Mouse (Mus musculus): ENCODE data around the gene Smg6. TPM values are rescaled to one million over a fixed set of nuclear protein-coding genes. Genes with fewer than 3 reads are reported as not detected.

The Smg6 gene
- polyA plus RNA-seq, 1 experiment from 2014 or later, result 19.2 TPM

DNA sequence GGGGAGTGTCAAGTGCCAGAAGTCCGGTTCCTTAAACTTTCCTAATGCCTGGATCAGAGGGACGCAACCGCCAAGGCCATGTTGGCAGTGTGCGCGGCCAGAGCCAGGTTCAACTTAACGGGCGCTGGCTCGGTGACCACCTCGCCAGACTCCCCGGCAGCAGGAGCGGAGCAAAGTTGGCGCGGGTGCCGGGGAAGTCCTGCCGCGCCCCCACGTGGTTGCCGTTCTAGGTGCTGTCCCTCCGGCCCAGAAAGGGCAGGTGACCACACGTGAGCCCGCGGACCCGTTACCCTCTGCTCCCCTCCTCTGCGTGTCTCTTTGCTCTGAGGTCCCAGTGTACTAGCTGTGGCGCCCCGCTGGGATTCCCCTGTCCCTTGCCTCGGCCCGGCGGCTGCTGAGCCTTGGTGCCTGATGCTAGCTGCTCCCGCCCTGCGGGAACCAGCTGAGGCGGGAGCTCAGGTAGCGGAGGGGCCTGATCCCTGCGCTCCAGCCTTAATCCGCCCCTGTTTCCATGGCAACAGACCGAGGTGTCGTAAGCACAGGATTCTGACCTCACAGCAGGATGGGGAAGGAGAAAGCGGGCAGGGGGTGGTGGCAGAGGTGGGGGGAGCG lies 269.3 kb downstream of the Smg6 start:
- H3K27me3 ChIP-seq (replicated peaks; ENCODE audit: control insufficient read depth, insufficient read depth, low read length), result peaks cover 43% of the 10 kb centered on the region
- no peak overlapping the region for H3K27ac ChIP-seq (ENCODE audit: low read length)
- H3K9me3 ChIP-seq (ENCODE audit: control insufficient read depth, low read length), result no peaks in the 10 kb centered on the region
- ATAC-seq, result no peak
- H3K4me1 ChIP-seq (replicated peaks; ENCODE audit: control insufficient read depth, insufficient read depth, low read length), result peaks cover 33% of the 10 kb centered on the region
- peak overlapping the region; percentile 12 for H3K9ac ChIP-seq (replicated peaks; ENCODE audit: low read depth, low read length)
- peak overlapping the region; percentile 58 for H3K4me3 ChIP-seq (replicated peaks; ENCODE audit: low read length)
- peak overlapping the region; percentile 72 for H3K4me2 ChIP-seq (ENCODE audit: low read length)
- WGBS, result under 1% methylated on average over 37 of the region's 39 CpGs
- no peaks in the 10 kb centered on the region for H3K36me3 ChIP-seq (ENCODE audit: control insufficient read depth, insufficient read depth)

DNA sequence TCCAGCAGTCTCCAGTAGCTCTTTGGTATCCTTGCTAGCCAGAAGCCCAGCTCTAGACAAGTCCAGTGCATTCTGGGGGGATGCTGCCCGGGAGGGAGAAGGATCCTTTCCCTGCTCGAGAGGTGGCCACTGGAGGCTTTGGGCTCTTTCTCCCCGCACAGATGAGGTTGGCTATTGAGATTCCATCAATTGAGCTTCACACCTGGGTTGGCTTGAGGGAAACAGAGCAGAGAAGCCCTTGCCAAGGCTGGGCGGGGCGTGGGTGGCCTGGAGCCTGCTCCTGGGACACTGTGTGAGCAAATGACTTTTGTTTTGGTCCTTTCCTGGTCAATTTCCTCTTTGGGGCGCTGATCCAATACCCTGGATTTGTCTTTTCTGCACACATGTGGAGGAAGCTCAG lies 270.5 kb downstream of the Smg6 start:
- Histone ChIP-seq H3K4me1 (replicated peaks; ENCODE audit: control insufficient read depth, insufficient read depth, low read length) (peaks cover 28% of the 10 kb centered on the region), H3K27me3 (replicated peaks; ENCODE audit: control insufficient read depth, insufficient read depth, low read length) (peaks cover 43% of the 10 kb centered on the region), H3K9ac (replicated peaks; ENCODE audit: low read depth, low read length) (no peak overlapping the region), H3K27ac (ENCODE audit: low read length) (no peak overlapping the region), H3K36me3 (ENCODE audit: control insufficient read depth, insufficient read depth) (no peaks in the 10 kb centered on the region), H3K9me3 (ENCODE audit: control insufficient read depth, low read length) (no peaks in the 10 kb centered on the region), H3K4me2 (ENCODE audit: low read length) (no peak overlapping the region; the same call in 1 of the 2 replicates), H3K4me3 (replicated peaks; ENCODE audit: low read length) (no peak overlapping the region)
- 46% methylated on average over 6 of the region's 6 CpGs for WGBS
- ATAC-seq, result no peak

- Histone ChIP-seq H3K4me2 (ENCODE audit: low read length) (no peak overlapping the region), H3K9me3 (ENCODE audit: control insufficient read depth, low read length) (no peaks in the 10 kb centered on the region), H3K27ac (ENCODE audit: low read length) (no peak overlapping the region), H3K36me3 (ENCODE audit: control insufficient read depth, insufficient read depth) (no peaks in the 10 kb centered on the region), H3K4me3 (replicated peaks; ENCODE audit: low read length) (no peak overlapping the region), H3K27me3 (replicated peaks; ENCODE audit: control insufficient read depth, insufficient read depth, low read length) (peaks cover 32% of the 10 kb centered on the region), H3K9ac (replicated peaks; ENCODE audit: low read depth, low read length) (no peak overlapping the region), H3K4me1 (replicated peaks; ENCODE audit: control insufficient read depth, insufficient read depth, low read length) (peaks cover 26% of the 10 kb centered on the region)
- WGBS, result 30% methylated on average over 7 of the region's 7 CpGs
- no peak for ATAC-seq
Observed at GRCm38 (mm10) chr11:75197956-75198355, 272.3 kb downstream of the Smg6 start.

DNA sequence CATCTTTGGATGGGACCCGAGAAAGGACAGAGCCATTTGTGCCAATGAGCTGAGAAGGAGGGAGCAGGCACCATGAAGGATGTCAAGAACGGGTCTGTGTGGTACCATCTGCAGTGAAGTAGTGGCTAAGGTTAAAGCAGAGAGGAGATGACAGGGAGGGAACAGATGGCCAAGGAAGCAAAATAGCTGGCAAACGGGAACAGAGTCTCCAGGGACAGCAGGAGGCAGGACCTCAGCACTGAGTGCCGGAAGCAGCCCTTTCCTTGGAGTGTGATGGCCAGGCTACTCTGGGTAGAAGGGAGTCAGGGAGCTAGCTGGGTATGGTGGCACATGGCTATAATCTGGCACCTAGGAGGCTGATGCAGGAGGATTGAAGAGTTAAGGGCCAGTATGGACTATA lies 273.2 kb downstream of the Smg6 start:
- peaks cover 18% of the 10 kb centered on the region for H3K4me1 ChIP-seq (replicated peaks; ENCODE audit: control insufficient read depth, insufficient read depth, low read length)
- H3K36me3 ChIP-seq (ENCODE audit: control insufficient read depth, insufficient read depth), result no peaks in the 10 kb centered on the region

GRCm38 (mm10) chr11:75199951-75200350 lies 274.3 kb downstream of the Smg6 start:
- H3K9me3 ChIP-seq (ENCODE audit: control insufficient read depth, low read length), result no peaks in the 10 kb centered on the region
- no peak overlapping the region for H3K9ac ChIP-seq (replicated peaks; ENCODE audit: low read depth, low read length)
- H3K4me1 ChIP-seq (replicated peaks; ENCODE audit: control insufficient read depth, insufficient read depth, low read length), result peaks cover 10% of the 10 kb centered on the region
- WGBS, result 81% methylated on average over 5 of the region's 5 CpGs
- no peak overlapping the region for H3K27ac ChIP-seq (ENCODE audit: low read length)
- ATAC-seq, result no peak
- H3K4me2 ChIP-seq (ENCODE audit: low read length), result no peak overlapping the region
- H3K36me3 ChIP-seq (ENCODE audit: control insufficient read depth, insufficient read depth), result no peaks in the 10 kb centered on the region
- peaks cover 18% of the 10 kb centered on the region for H3K27me3 ChIP-seq (replicated peaks; ENCODE audit: control insufficient read depth, insufficient read depth, low read length)
- H3K4me3 ChIP-seq (replicated peaks; ENCODE audit: low read length), result no peak overlapping the region

More for the DNA sequence above, 273.2 kb downstream of the Smg6 start:
- Histone ChIP-seq H3K9ac (replicated peaks; ENCODE audit: low read depth, low read length) (no peak overlapping the region), H3K27ac (ENCODE audit: low read length) (no peak overlapping the region), H3K9me3 (ENCODE audit: control insufficient read depth, low read length) (no peaks in the 10 kb centered on the region), H3K4me2 (ENCODE audit: low read length) (no peak overlapping the region), H3K27me3 (replicated peaks; ENCODE audit: control insufficient read depth, insufficient read depth, low read length) (peaks cover 24% of the 10 kb centered on the region), H3K4me3 (replicated peaks; ENCODE audit: low read length) (no peak overlapping the region)
- 85% methylated on average over 4 of the region's 4 CpGs for WGBS
- no peak for ATAC-seq

- Histone ChIP-seq H3K9me3 (ENCODE audit: control insufficient read depth, low read length) (no peaks in the 10 kb centered on the region), H3K4me3 (replicated peaks; ENCODE audit: low read length) (no peak overlapping the region), H3K9ac (replicated peaks; ENCODE audit: low read depth, low read length) (no peak overlapping the region), H3K4me2 (ENCODE audit: low read length) (no peak overlapping the region), H3K27ac (ENCODE audit: low read length) (no peak overlapping the region), H3K27me3 (replicated peaks; ENCODE audit: control insufficient read depth, insufficient read depth, low read length) (peaks cover 9% of the 10 kb centered on the region), H3K36me3 (ENCODE audit: control insufficient read depth, insufficient read depth) (no peaks in the 10 kb centered on the region), H3K4me1 (replicated peaks; ENCODE audit: control insufficient read depth, insufficient read depth, low read length) (peaks cover 2% of the 10 kb centered on the region; the same call in 1 of the 2 replicates)
- WGBS, result 87% methylated on average over 12 of the region's 12 CpGs
- ATAC-seq, result no peak
Observed at GRCm38 (mm10) chr11:75200935-75201334, 275.3 kb downstream of the Smg6 start.

GRCm38 (mm10) chr11:75201721-75202120 lies 276.1 kb downstream of the Smg6 start:
- Histone ChIP-seq H3K9ac (replicated peaks; ENCODE audit: low read depth, low read length) (no peak overlapping the region), H3K27me3 (replicated peaks; ENCODE audit: control insufficient read depth, insufficient read depth, low read length) (peaks cover 2% of the 10 kb centered on the region), H3K9me3 (ENCODE audit: control insufficient read depth, low read length) (no peaks in the 10 kb centered on the region), H3K27ac (ENCODE audit: low read length) (no peak overlapping the region), H3K4me1 (replicated peaks; ENCODE audit: control insufficient read depth, insufficient read depth, low read length) (no peaks in the 10 kb centered on the region), H3K4me3 (replicated peaks; ENCODE audit: low read length) (no peak overlapping the region), H3K36me3 (ENCODE audit: control insufficient read depth, insufficient read depth) (no peaks in the 10 kb centered on the region), H3K4me2 (ENCODE audit: low read length) (no peak overlapping the region)
- ATAC-seq, result no peak
- 77% methylated on average over 8 of the region's 8 CpGs for WGBS

GRCm38 (mm10) chr11:75203926-75204325 lies 278.3 kb downstream of the Smg6 start:
- Histone ChIP-seq H3K9me3 (ENCODE audit: control insufficient read depth, low read length) (no peaks in the 10 kb centered on the region), H3K4me1 (replicated peaks; ENCODE audit: control insufficient read depth, insufficient read depth, low read length) (no peaks in the 10 kb centered on the region), H3K4me3 (replicated peaks; ENCODE audit: low read length) (no peak overlapping the region), H3K27ac (ENCODE audit: low read length) (no peak overlapping the region), H3K36me3 (ENCODE audit: control insufficient read depth, insufficient read depth) (no peaks in the 10 kb centered on the region), H3K9ac (replicated peaks; ENCODE audit: low read depth, low read length) (no peak overlapping the region), H3K27me3 (replicated peaks; ENCODE audit: control insufficient read depth, insufficient read depth, low read length) (no peaks in the 10 kb centered on the region), H3K4me2 (ENCODE audit: low read length) (no peak overlapping the region)
- no peak for ATAC-seq
- WGBS, result 83% methylated on average over 4 of the region's 4 CpGs

- Histone ChIP-seq H3K4me1 (replicated peaks; ENCODE audit: control insufficient read depth, insufficient read depth, low read length) (no peaks in the 10 kb centered on the region), H3K9me3 (ENCODE audit: control insufficient read depth, low read length) (no peaks in the 10 kb centered on the region), H3K4me2 (ENCODE audit: low read length) (no peak overlapping the region), H3K27ac (ENCODE audit: low read length) (no peak overlapping the region), H3K36me3 (ENCODE audit: control insufficient read depth, insufficient read depth) (no peaks in the 10 kb centered on the region), H3K27me3 (replicated peaks; ENCODE audit: control insufficient read depth, insufficient read depth, low read length) (no peaks in the 10 kb centered on the region), H3K4me3 (replicated peaks; ENCODE audit: low read length) (no peak overlapping the region), H3K9ac (replicated peaks; ENCODE audit: low read depth, low read length) (no peak overlapping the region)
- WGBS, result 37% methylated on average over 9 of the region's 9 CpGs
- no peak for ATAC-seq
Observed at GRCm38 (mm10) chr11:75204472-75204871, 278.8 kb downstream of the Smg6 start.

- 75% methylated on average over 4 of the region's 4 CpGs for WGBS
- H3K9me3 ChIP-seq (ENCODE audit: control insufficient read depth, low read length), result no peaks in the 10 kb centered on the region
- H3K4me3 ChIP-seq (replicated peaks; ENCODE audit: low read length), result no peak overlapping the region
- no peaks in the 10 kb centered on the region for H3K4me1 ChIP-seq (replicated peaks; ENCODE audit: control insufficient read depth, insufficient read depth, low read length)
- no peak overlapping the region for H3K27ac ChIP-seq (ENCODE audit: low read length)
- H3K27me3 ChIP-seq (replicated peaks; ENCODE audit: control insufficient read depth, insufficient read depth, low read length), result no peaks in the 10 kb centered on the region
- no peaks in the 10 kb centered on the region for H3K36me3 ChIP-seq (ENCODE audit: control insufficient read depth, insufficient read depth)
- no peak overlapping the region for H3K4me2 ChIP-seq (ENCODE audit: low read length)
- ATAC-seq, result no peak
- no peak overlapping the region for H3K9ac ChIP-seq (replicated peaks; ENCODE audit: low read depth, low read length)
Observed at GRCm38 (mm10) chr11:75206347-75206746, 280.7 kb downstream of the Smg6 start.
